Mouse (Mus musculus) inflammation-experienced regulatory T-cells (primary cell): ENCODE results near the gene Evx2. TPM values are rescaled to one million over a fixed set of nuclear protein-coding genes. Genes with fewer than 3 reads are reported as not detected.

Source experiments
- polyA plus RNA-seq, 2 experiments: library from polyadenylated mRNA; unstranded; fragments of 100-300 nt; shearing (Covaris generic); gene quantifications; one replicate each; pipeline ENCODE4 v1.2.1; 2017

Gene Evx2
- polyA plus RNA-seq, result under 1 TPM in 1 of 2 experiments, not detected in 1; 0.20 TPM

DNA sequence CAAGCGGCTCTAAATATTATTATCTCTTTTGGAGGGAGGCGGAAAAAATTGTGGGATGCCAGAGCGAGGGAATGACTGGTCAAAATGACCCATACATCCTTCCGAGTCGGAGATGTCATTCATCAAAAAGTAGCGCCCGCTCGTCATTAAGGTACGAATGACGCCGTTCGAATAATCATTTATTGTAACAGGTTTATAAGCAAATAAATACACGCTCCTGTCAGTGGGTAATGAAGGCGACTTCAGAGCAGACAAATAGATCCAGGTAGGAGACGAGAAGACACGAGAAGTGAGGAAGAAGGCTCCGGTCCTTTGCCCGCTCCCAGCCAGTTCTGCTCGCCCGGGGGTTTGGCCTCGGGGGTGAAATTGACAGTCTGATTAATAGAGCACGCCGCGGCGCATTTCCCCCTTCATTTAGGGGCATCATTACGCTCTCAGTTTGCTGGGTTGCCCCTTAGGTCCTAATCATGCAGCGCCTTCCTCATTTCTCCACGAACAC, at the start of gene Evx2:
TSS of gene Evx2 (minus strand) at position 51 of the 499 bp plus-strand sequence.

DNA sequence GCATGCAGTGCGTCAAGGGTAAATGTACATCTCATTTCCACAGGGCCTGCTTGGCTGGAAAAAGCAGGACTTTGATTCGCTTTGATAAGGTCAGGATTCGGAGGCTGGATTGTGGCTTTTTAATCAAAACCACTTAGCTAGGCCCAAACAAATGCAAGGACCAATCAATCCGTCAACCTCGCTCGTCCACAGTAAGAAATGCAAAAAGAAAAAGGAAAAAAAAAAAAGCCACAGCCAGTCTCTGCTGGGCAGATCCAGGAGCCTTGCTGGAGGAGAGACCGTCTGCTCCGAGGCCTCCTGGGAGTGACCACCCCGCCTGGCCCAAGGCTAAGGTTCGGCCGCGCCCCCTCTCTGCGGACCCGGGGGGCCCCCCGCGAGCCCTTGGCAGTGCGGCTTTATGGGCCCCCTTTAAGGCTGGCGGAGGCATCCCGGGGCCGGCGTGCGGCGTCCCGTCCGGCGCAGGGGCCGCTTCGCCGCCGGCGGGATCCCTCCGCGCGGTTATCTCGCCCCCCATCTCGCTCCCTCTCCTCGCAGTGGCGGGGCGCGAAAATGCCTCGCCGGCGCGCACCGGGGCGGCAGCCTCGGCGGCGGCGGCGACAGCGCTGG, 45.1 kb upstream of the Evx2 start, which contains the start of gene Hoxd8:
TSS of gene Hoxd8 (plus strand) at position 223 of the 606 bp plus-strand sequence.

DNA sequence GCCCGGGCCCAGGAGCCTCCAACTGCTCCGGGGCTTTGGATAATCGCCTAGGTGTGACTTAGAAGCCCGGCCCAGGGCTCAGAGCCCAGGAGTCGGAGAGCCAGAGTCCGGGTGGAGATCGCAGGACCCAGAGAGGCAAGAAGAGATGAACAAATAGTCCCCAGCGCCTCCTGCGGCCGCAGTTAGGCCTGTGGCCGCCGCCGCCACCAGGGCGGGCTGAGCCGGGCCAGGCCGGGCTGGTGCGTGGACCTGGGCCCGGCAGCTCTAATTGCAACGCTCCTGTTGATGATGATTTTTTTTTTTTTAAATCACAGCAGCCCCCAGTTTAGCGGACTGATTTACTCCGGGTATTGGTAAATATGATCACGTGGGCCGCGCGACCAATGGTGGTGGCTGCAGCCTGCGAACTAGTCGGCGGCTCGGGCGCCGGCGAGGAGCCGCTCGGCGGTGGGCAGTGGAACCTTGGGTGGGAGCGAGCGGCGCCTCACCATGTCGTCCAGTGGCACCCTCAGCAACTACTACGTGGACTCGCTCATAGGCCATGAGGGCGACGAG, 38.3 kb upstream of the Evx2 start, which contains the start of gene Hoxd9:
TSS of gene Hoxd9 (plus strand) at position 161 of the 555 bp plus-strand sequence.

DNA sequence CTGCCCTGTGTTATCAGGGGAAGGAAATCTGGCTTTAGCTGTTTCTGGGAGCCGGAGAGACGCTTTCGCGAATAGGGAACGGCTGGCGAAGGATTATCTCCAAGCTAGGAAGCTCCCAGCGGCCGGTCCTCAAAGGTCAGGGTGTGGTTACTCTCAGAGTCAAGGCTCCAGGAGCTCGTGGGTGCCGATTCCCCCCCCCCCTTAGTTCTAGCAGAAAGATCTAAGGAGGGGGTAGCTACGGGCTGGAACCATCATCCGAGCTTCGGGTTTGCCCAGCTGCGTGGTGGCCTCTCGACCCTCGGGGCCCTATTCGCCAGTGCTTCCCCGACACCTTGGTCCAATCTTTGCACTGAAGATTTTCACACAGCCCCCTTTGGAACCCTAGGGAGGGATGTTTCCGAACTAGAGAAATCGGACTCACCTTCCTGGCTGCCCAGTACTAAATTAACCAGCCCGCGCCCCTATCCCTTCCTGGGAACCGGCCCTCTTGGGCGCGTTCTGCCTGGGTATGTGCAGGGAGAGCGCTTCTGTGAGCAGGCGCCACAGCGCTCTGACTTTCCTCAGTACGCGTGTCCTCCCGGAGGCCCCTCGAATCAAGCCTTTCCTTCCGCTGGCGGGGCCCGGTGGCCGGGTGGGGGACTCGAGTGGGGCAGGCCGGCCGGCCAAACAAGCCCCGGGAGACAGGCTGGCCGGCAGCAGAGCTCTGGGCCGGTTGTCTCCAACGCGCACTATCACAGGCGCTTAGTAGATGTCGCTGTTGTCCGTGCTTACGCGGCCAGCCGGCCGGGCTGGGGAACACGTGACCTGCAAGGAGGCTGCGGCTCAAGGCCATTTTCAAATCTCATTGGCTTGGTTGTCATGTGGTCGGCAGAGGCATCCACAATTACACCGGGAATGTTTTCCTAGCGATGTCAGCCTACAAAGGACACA, 31.9 kb upstream of the Evx2 start, which contains the start of gene Hoxd10:
TSS of gene Hoxd10 (plus strand) at position 903 of the 930 bp plus-strand sequence.

DNA sequence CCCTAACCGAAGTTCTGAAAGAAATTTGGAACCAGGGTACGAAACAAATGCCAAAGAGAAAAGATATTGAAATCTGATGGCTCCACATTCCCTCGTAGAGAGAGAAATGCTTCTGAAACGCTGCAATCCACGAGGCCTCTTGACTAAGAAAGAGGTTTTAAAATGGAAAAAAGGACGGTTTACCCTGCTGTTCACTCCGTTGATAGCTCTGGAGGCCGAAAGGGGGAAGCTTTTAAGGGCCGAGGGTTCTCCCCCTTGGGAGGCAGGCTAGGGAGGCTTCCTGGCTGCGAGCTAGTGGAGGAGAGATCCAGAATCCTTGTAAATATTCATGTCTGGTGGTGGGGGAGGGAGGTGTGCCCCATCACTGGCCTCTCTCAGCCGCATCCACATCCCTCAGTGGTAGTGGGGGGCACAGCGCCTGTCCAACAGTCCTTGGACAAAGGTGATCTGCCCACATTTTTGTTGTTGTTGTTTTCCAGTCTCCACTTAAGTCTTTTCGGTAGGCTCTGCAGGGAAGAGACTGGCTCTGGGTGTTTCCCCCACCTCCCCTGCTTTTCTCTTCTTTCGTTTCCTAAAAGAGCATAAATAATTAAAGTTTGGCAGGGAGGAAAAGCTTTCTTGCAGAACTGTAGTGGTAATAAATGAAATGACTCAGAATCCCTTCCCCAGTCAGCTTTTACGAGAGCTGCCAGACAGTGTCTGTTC, 19.7 kb upstream of the Evx2 start, which contains the start of gene Hoxd11:
TSS of gene Hoxd11 (plus strand) at position 667 of the 705 bp plus-strand sequence.

DNA sequence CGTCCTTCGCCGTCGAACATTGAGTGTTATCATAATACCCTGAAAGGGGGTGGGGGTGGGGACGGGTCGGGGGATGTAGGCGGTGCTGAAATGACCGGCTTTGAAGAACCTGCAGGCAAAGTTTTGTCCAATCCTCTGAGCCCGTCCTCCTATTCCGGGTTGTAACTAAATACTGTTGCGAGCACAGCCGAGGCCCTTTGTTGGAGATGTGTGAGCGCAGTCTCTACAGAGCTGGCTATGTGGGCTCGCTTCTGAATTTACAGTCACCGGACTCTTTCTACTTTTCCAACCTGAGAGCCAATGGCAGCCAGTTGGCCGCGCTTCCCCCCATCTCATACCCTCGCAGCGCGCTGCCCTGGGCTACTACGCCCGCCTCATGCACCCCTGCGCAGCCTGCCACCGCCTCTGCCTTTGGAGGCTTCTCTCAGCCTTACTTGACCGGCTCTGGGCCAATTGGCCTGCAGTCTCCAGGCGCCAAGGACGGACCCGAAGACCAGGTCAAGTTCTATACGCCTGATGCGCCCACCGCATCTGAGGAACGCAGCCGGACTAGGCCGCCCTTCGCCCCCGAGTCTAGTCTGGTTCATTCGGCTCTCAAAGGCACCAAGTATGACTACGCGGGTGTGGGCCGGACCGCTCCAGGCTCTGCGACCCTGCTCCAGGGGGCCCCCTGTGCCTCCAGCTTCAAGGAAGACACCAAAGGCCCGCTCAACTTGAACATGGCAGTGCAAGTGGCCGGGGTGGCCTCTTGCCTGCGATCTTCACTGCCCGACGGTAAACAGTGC, 15.7 kb upstream of the Evx2 start, which contains the start of gene Hoxd12:
TSS of gene Hoxd12 (plus strand) at position 133 of the 785 bp plus-strand sequence.

DNA sequence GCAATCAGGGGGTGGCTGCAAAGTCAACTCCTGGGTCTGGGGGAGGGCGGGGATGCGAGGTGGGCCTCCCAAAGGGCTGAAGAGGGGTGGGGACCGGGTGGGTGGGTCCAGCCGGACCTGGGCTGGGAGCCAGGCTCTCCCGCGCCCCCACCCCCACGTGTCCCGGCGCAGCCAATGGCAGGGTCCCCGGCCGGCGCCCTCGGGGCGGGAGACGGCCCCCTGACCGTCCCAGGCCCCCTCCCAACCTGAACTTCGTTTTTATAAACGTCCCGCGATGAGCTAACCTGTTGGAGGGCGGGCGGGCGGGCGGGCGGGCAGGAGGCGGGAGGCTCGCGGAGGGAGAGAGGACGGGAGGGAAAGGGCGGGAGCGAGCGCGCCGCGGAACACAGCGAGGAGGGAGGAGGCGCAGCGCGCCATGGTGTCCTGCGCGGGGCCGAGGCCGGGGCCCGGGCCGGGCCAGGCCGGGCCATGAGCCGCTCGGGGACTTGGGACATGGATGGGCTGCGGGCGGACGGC, 8.5 kb upstream of the Evx2 start, which contains the start of gene Hoxd13:
TSS of gene Hoxd13 (plus strand) at position 469 of the 516 bp plus-strand sequence.

Other genes with a start within 250 kb of the Evx2 start
- gene Lnpk, start 80.1 kb downstream of the Evx2 start, polyA plus RNA-seq, result 10 to 100 TPM; 17.5 to 19.3 TPM
- gene Hoxd13, start 8.8 kb upstream of the Evx2 start, polyA plus RNA-seq, result not detected
- not detected for gene Hoxd12, start 15.5 kb upstream of the Evx2 start, polyA plus RNA-seq
- under 1 TPM in 1 of 2 experiments, not detected in 1; 0.55 TPM for gene Hoxd11, start 20.0 kb upstream of the Evx2 start, polyA plus RNA-seq
- gene Hoxd10, start 32.4 kb upstream of the Evx2 start, polyA plus RNA-seq, result under 1 TPM in 1 of 2 experiments, not detected in 1; 0.26 TPM
- not detected for gene Hoxd9, start 38.2 kb upstream of the Evx2 start, polyA plus RNA-seq
- gene Hoxd8, start 45.1 kb upstream of the Evx2 start, polyA plus RNA-seq, result under 1 TPM; 0.27 to 0.39 TPM
- gene Hoxd3, start 52.4 kb upstream of the Evx2 start, polyA plus RNA-seq, result not detected
- gene Hoxd4, start 52.4 kb upstream of the Evx2 start, polyA plus RNA-seq, result under 1 TPM; 0.11 to 0.45 TPM
- not detected for gene Gm28230, start 67.2 kb upstream of the Evx2 start, polyA plus RNA-seq
- gene Hoxd1, start 103.4 kb upstream of the Evx2 start, polyA plus RNA-seq, result not detected
- gene Mtx2, start 166.2 kb upstream of the Evx2 start, polyA plus RNA-seq, result 10 to 100 TPM; 65.7 to 75.5 TPM